Mouse (Mus musculus): ENCODE measurements at regions not wholly inside any gene's neighbourhood (a gene's known extent, or its start where the extent isn't known, plus 50 kb on each side); places are given as distances from the start of the nearest gene placed in this dataset.

DNA sequence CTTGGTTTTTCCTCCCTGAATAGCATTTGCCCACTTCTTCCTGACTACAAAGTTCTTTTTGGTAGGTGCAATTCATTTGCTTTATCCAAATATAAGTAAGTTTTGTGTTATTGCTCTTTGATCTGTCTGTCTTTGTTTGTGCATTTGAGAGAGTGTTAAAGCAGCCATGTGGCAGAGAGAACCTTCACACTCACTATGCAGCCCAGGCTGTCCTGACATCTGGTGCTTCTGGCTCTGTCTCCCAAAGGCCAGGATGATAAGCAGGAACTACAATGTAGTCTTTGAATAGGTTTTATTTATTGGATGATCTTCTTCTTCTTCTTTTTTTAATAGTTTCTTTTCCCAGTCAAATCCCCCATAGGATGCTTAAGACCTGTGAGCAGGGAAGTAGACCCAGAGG, 726.7 kb downstream of the Gm10283 start:
- no peak for DNase-seq

DNA sequence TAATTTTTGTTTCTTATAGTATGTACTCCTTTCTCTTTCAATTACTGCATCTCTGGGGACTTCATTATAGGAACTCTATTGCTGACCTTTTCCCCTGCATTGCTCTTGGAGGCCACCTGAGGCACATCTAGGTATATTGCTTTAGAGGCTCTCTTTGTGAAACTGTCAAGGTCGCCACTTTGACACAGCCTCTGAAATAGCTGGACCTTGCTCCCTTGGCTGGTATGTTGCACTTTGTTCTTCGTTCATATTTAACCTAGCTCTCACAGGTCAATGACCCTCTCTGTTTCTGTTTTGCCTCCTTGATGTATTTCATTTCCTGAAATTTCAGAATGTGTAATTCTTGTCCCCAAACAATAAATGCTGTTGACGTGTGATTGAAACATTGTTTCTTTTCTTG, 734.9 kb downstream of the Gm10283 start:
- DNase-seq = peak; percentile 5
